Mouse (Mus musculus) bone marrow, adult 2 months (tissue): ENCODE measurements around the gene Hnrnpdl.

Experiments used
- CTCF ChIP-seq: fragments of 200-500 bp; IDR thresholded peaks from 2 replicates; pipeline ENCODE4 v1.5.1; 2011; ENCODE audit warnings: low read length, control low read depth; ENCODE audit not compliant: control insufficient read depth, insufficient read depth
- POLR2A ChIP-seq: fragments of 200-500 bp; IDR thresholded peaks from 2 replicates; pipeline ENCODE4 v1.6.1; 2011; ENCODE audit warnings: low read depth, mild to moderate bottlenecking, control low read depth, low read length, borderline replicate concordance; ENCODE audit not compliant: control insufficient read depth

GRCm38 (mm10) chr5:100036681-100037080 is 2.8 kb downstream of the Hnrnpdl start:
- TF ChIP-seq CTCF (no peak), POLR2A (no peak)
